Mouse (Mus musculus): ENCODE measurements around the gene Tnfsf12. TPM values are rescaled to one million over a fixed set of nuclear protein-coding genes. Genes with fewer than 3 reads are reported as not detected.

Tnfsf12 gene
- polyA plus RNA-seq, 1 experiment = 16.3 TPM

GRCm38 (mm10) chr11:69645860-69646259, 49.8 kb downstream of the Tnfsf12 start:
- H3K36me3 ChIP-seq (ENCODE audit: control insufficient read depth, insufficient read depth, low read length) = peaks cover 83% of the 10 kb centered on the region
- H3K4me3 ChIP-seq (ENCODE audit: control insufficient read depth, insufficient read depth, low read length) = no peak overlapping the region
- H3K27ac ChIP-seq (ENCODE audit: control insufficient read depth, insufficient read depth, low read length) = no peak overlapping the region
- no peak for DNase-seq
- no peaks in the 10 kb centered on the region for H3K27me3 ChIP-seq (ENCODE audit: control insufficient read depth, insufficient read depth, low read length)
- no peaks in the 10 kb centered on the region for H3K4me1 ChIP-seq (replicated peaks; ENCODE audit: control insufficient read depth, insufficient read depth, low read length)
- no peak for TF ChIP-seq POLR2A (IDR thresholded peaks at IDR 0.05; ENCODE audit: control insufficient read depth, extremely low read depth, insufficient read depth, low read length, poor library complexity)
- TF ChIP-seq CTCF (IDR thresholded peaks at IDR 0.05; ENCODE audit: borderline replicate concordance, control insufficient read depth, extremely low read depth, insufficient read depth, low read length, poor library complexity) = no peak
- 94% methylated on average over 5 of the region's 5 CpGs for WGBS

Other genes starting within 250 kb of the Tnfsf12 start
- gene Dnah2, start 146.7 kb downstream of the Tnfsf12 start, polyA plus RNA-seq (2012; rRNA removed) = 0.28 and 0.39 TPM in 2 replicates
- gene Efnb3, start 135.6 kb downstream of the Tnfsf12 start, polyA plus RNA-seq (2012; rRNA removed) = 3.7 and 8.7 TPM in 2 replicates
- gene Wrap53, start 115.6 kb downstream of the Tnfsf12 start, polyA plus RNA-seq (2012; rRNA removed) = 41.2 and 48.5 TPM in 2 replicates
- gene Trp53, start 115.5 kb downstream of the Tnfsf12 start, polyA plus RNA-seq (2012; rRNA removed) = 266 and 303 TPM in 2 replicates
- gene Atp1b2, start 89.9 kb downstream of the Tnfsf12 start, polyA plus RNA-seq (2012; rRNA removed) = 3.4 and 4.2 TPM in 2 replicates
- not detected in 2 replicates for gene Shbg, start 77.9 kb downstream of the Tnfsf12 start, polyA plus RNA-seq (2012; rRNA removed)
- gene Sat2, start 73.8 kb downstream of the Tnfsf12 start, polyA plus RNA-seq (2012; rRNA removed) = 0.67 and 0.73 TPM in 2 replicates
- 94.1 and 96.0 TPM in 2 replicates for gene Fxr2, start 62.9 kb downstream of the Tnfsf12 start, polyA plus RNA-seq (2012; rRNA removed)
- gene Sox15, start 40.5 kb downstream of the Tnfsf12 start, polyA plus RNA-seq (2012; rRNA removed) = 0.24 and 0.52 TPM in 2 replicates
- 174 and 178 TPM in 2 replicates for gene Mpdu1, start 33.2 kb downstream of the Tnfsf12 start, polyA plus RNA-seq (2012; rRNA removed)
- gene Cd68, start 29.7 kb downstream of the Tnfsf12 start, polyA plus RNA-seq (2012; rRNA removed) = 101 and 117 TPM in 2 replicates
- 669 and 722 TPM in 2 replicates for gene Eif4a1, start 23.4 kb downstream of the Tnfsf12 start, polyA plus RNA-seq (2012; rRNA removed)
- gene Senp3, start 13.8 kb downstream of the Tnfsf12 start, polyA plus RNA-seq (2012; rRNA removed) = 83.3 and 89.1 TPM in 2 replicates
- 2.2 and 3.0 TPM in 2 replicates for gene Tnfsf13, start 10.1 kb downstream of the Tnfsf12 start, polyA plus RNA-seq (2012; rRNA removed)
- 2.7 and 3.4 TPM in 2 replicates for gene Tnfsfm13, start 249 bp upstream of the Tnfsf12 start, polyA plus RNA-seq (2012; rRNA removed)
- 113 and 125 TPM in 2 replicates for gene Polr2a, start 62.8 kb upstream of the Tnfsf12 start, polyA plus RNA-seq (2012; rRNA removed)
- 0.08 and 0.29 TPM in 2 replicates for gene Slc35g3, start 66.1 kb upstream of the Tnfsf12 start, polyA plus RNA-seq (2012; rRNA removed)
- 32.2 and 35.6 TPM in 2 replicates for gene Zbtb4, start 70.1 kb upstream of the Tnfsf12 start, polyA plus RNA-seq (2012; rRNA removed)
- 12.9 and 15.7 TPM in 2 replicates for gene Chrnb1, start 100.1 kb upstream of the Tnfsf12 start, polyA plus RNA-seq (2012; rRNA removed)
- gene Fgf11, start 106.0 kb upstream of the Tnfsf12 start, polyA plus RNA-seq (2012; rRNA removed) = 1.7 and 2.4 TPM in 2 replicates
- 4.7 and 5.1 TPM in 2 replicates for gene Tmem102, start 109.8 kb upstream of the Tnfsf12 start, polyA plus RNA-seq (2012; rRNA removed)
- gene Gm39566, start 119.4 kb upstream of the Tnfsf12 start, polyA plus RNA-seq (2012; rRNA removed) = 0.05 TPM in 1 of 2 replicates, not detected in the other
- gene Spem2, start 122.6 kb upstream of the Tnfsf12 start, polyA plus RNA-seq (2012; rRNA removed) = 0.22 TPM in 1 of 2 replicates, not detected in the other
- 0.20 and 0.61 TPM in 2 replicates for gene Spem1, start 126.3 kb upstream of the Tnfsf12 start, polyA plus RNA-seq (2012; rRNA removed)
- 14.4 and 15.3 TPM in 2 replicates for gene Nlgn2, start 141.9 kb upstream of the Tnfsf12 start, polyA plus RNA-seq (2012; rRNA removed)
- gene Tmem256, start 142.7 kb upstream of the Tnfsf12 start, polyA plus RNA-seq (2012; rRNA removed) = 160 and 224 TPM in 2 replicates
- gene Plscr3, start 150.5 kb upstream of the Tnfsf12 start, polyA plus RNA-seq (2012; rRNA removed) = 132 and 142 TPM in 2 replicates
- 2.6 and 3.1 TPM in 2 replicates for gene Tnk1, start 162.9 kb upstream of the Tnfsf12 start, polyA plus RNA-seq (2012; rRNA removed)
- not detected in 2 replicates for gene Tmem95, start 182.2 kb upstream of the Tnfsf12 start, polyA plus RNA-seq (2012; rRNA removed)
- 6.2 and 8.0 TPM in 2 replicates for gene Kctd11, start 185.6 kb upstream of the Tnfsf12 start, polyA plus RNA-seq (2012; rRNA removed)
- gene Acap1, start 199.7 kb upstream of the Tnfsf12 start, polyA plus RNA-seq (2012; rRNA removed) = 405 and 462 TPM in 2 replicates
- gene 2810408A11Rik, start 205.1 kb upstream of the Tnfsf12 start, polyA plus RNA-seq (2012; rRNA removed) = 7.1 and 10.2 TPM in 2 replicates
- gene Neurl4, start 205.2 kb upstream of the Tnfsf12 start, polyA plus RNA-seq (2012; rRNA removed) = 85.3 and 90.7 TPM in 2 replicates
- 236 and 272 TPM in 2 replicates for gene Gps2, start 218.0 kb upstream of the Tnfsf12 start, polyA plus RNA-seq (2012; rRNA removed)
- gene Eif5a, start 226.1 kb upstream of the Tnfsf12 start, polyA plus RNA-seq (2012; rRNA removed) = 618 and 719 TPM in 2 replicates
- 20.0 and 49.6 TPM in 2 replicates for gene Ybx2, start 239.9 kb upstream of the Tnfsf12 start, polyA plus RNA-seq (2012; rRNA removed)